In genomic region chr6:91547313-91547712, GRCm38 (mm10) we compare ENCODE assay signal across 24 mouse cellular contexts.
"Had no signal": no experiment of that assay in that cellular context is flagged by ENCODE, and none has a peak within 500 bp of the region (broad histone marks: within the 10 kb centered on the region; RNA-seq: fewer than 3 reads in every experiment).

No protein-coding gene starts in this region.

- H3K27me3 ChIP-seq: hindbrain, embryonic 15.5 days; limb, embryonic 12.5 days had no signal

- ATAC-seq: hindbrain, postnatal 0 days; intestine, embryonic 16.5 days had no signal

- H3K27ac ChIP-seq: heart, embryonic 10.5 days; hindbrain, embryonic 13.5 days; hindbrain, embryonic 15.5 days; hindbrain, postnatal 0 days; layer of hippocampus, adult 2 months; left cerebral cortex, adult 2 months; limb, embryonic 10.5 days; limb, embryonic 12.5 days; liver, embryonic 13.5 days had no signal

- H3K4me2 ChIP-seq: hindbrain, embryonic 13.5 days; hindbrain, embryonic 15.5 days; limb, embryonic 12.5 days; liver, embryonic 11.5 days; liver, embryonic 13.5 days had no signal

- H3K4me1 ChIP-seq: hindbrain, embryonic 13.5 days; hindbrain, embryonic 15.5 days had no signal

- H3K9ac ChIP-seq: hindbrain, embryonic 13.5 days; hindbrain, embryonic 15.5 days; limb, embryonic 12.5 days; liver, embryonic 13.5 days had no signal

- DNase-seq: gastrocnemius, postnatal 14 days; gastrocnemius, postnatal 36 days; heart, adult 11 months; heart, adult 2 months; heart, postnatal 10 days; heart, postnatal 36 days; kidney, adult 11 months; kidney, adult 2 months; kidney, adult 9 months; kidney, postnatal 10 days; kidney, postnatal 25 days; kidney, postnatal 4 days; liver; liver, embryonic 13.5 days had no signal

- H3K9me3 ChIP-seq: heart, embryonic 10.5 days; hindbrain, embryonic 13.5 days; hindbrain, embryonic 15.5 days; limb, embryonic 10.5 days; limb, embryonic 12.5 days; liver, embryonic 13.5 days had no signal

- H3K36me3 ChIP-seq: heart, embryonic 10.5 days; hindbrain, embryonic 13.5 days; hindbrain, embryonic 15.5 days; limb, embryonic 10.5 days; limb, embryonic 12.5 days; liver, embryonic 13.5 days had no signal

- H3K4me3 ChIP-seq: heart, adult 2 months; heart, embryonic 10.5 days; hindbrain, embryonic 13.5 days; hindbrain, embryonic 15.5 days; layer of hippocampus, adult 2 months; left cerebral cortex, adult 2 months; limb, embryonic 10.5 days; limb, embryonic 12.5 days; liver, embryonic 13.5 days had no signal
